Mouse (Mus musculus): Measurements from ENCODE around the gene Arpp21. TPM values are rescaled to one million over a fixed set of nuclear protein-coding genes. Genes with fewer than 3 reads are reported as not detected.

Arpp21 gene
- total RNA-seq, 1 experiment: 0.22 TPM

GRCm38 (mm10) chr9:112153972-112154371 lies 81.8 kb downstream of the Arpp21 start:
- H3K9me3 ChIP-seq (ENCODE audit: control insufficient read depth, insufficient read depth, low read depth, low read length): no peaks in the 10 kb centered on the region
- H3K9ac ChIP-seq (ENCODE audit: insufficient read depth, low read depth, low read length, poor library complexity, severe bottlenecking): no peak overlapping the region
- no peak for DNase-seq (ENCODE audit: low read depth, low spot score)
- TF ChIP-seq CHD2 (IDR thresholded peaks at IDR 0.05; ENCODE audit: low read depth, low read length) (no peak), HCFC1 (IDR thresholded peaks at IDR 0.05; ENCODE audit: borderline replicate concordance, insufficient read depth, low read length) (no peak), MAFK (IDR thresholded peaks at IDR 0.05; ENCODE audit: insufficient read depth, low read depth, low read length) (no peak), ZNF384 (IDR thresholded peaks at IDR 0.05; ENCODE audit: low read depth, low read length) (no peak), ZC3H11A (IDR thresholded peaks at IDR 0.05; ENCODE audit: borderline replicate concordance, low read depth, low read length) (no peak)
- H3K27ac ChIP-seq (ENCODE audit: insufficient read depth, low read depth, low read length, poor library complexity, severe bottlenecking): no peak overlapping the region
- in situ Hi-C loops (cut with MboI; ENCODE audit: low sequenced_read_pairs in 2 of 2, unreplicated experiment in 2 of 2): no loop called here
- no peaks in the 10 kb centered on the region for H3K36me3 ChIP-seq (ENCODE audit: control insufficient read depth, insufficient read depth, low read length, poor library complexity, severe bottlenecking)
- no peaks in the 10 kb centered on the region for H3K4me1 ChIP-seq (ENCODE audit: control insufficient read depth in 2 of 2, insufficient read depth in 2 of 2, low read length in 2 of 2, poor library complexity in 1 of 2)
- no peak overlapping the region for H3K4me3 ChIP-seq (ENCODE audit: insufficient read depth in 1 of 2, low read depth in 1 of 2, low read length in 2 of 2, poor library complexity in 1 of 2, severe bottlenecking in 1 of 2)

- in situ Hi-C loops (cut with MboI; ENCODE audit: low sequenced_read_pairs in 2 of 2, unreplicated experiment in 2 of 2): no loop called here
- no peak overlapping the region for H3K9ac ChIP-seq (ENCODE audit: insufficient read depth, low read depth, low read length, poor library complexity, severe bottlenecking)
- no peaks in the 10 kb centered on the region for H3K36me3 ChIP-seq (ENCODE audit: control insufficient read depth, insufficient read depth, low read length, poor library complexity, severe bottlenecking)
- TF ChIP-seq MAFK (IDR thresholded peaks at IDR 0.05; ENCODE audit: insufficient read depth, low read depth, low read length) (no peak), HCFC1 (IDR thresholded peaks at IDR 0.05; ENCODE audit: borderline replicate concordance, insufficient read depth, low read length) (no peak), ZC3H11A (IDR thresholded peaks at IDR 0.05; ENCODE audit: borderline replicate concordance, low read depth, low read length) (no peak), CHD2 (IDR thresholded peaks at IDR 0.05; ENCODE audit: low read depth, low read length) (no peak), ZNF384 (IDR thresholded peaks at IDR 0.05; ENCODE audit: low read depth, low read length) (no peak)
- H3K4me3 ChIP-seq (ENCODE audit: insufficient read depth in 1 of 2, low read depth in 1 of 2, low read length in 2 of 2, poor library complexity in 1 of 2, severe bottlenecking in 1 of 2): no peak overlapping the region
- H3K9me3 ChIP-seq (ENCODE audit: control insufficient read depth, insufficient read depth, low read depth, low read length): no peaks in the 10 kb centered on the region
- no peaks in the 10 kb centered on the region for H3K4me1 ChIP-seq (ENCODE audit: control insufficient read depth in 2 of 2, insufficient read depth in 2 of 2, low read length in 2 of 2, poor library complexity in 1 of 2)
- no peak overlapping the region for H3K27ac ChIP-seq (ENCODE audit: insufficient read depth, low read depth, low read length, poor library complexity, severe bottlenecking)
- no peak for DNase-seq (ENCODE audit: low read depth, low spot score)
These were observed 83.0 kb downstream of the Arpp21 start for GRCm38 (mm10) chr9:112152762-112153161.

GRCm38 (mm10) chr9:112151177-112151576 lies 84.6 kb downstream of the Arpp21 start:
- no peak for DNase-seq (ENCODE audit: low read depth, low spot score)
- in situ Hi-C loops (cut with MboI; ENCODE audit: low sequenced_read_pairs in 2 of 2, unreplicated experiment in 2 of 2): no loop called here
- Histone ChIP-seq H3K36me3 (ENCODE audit: control insufficient read depth, insufficient read depth, low read length, poor library complexity, severe bottlenecking) (no peaks in the 10 kb centered on the region), H3K9me3 (ENCODE audit: control insufficient read depth, insufficient read depth, low read depth, low read length) (no peaks in the 10 kb centered on the region), H3K4me1 (ENCODE audit: control insufficient read depth in 2 of 2, insufficient read depth in 2 of 2, low read length in 2 of 2, poor library complexity in 1 of 2) (no peaks in the 10 kb centered on the region), H3K27ac (ENCODE audit: insufficient read depth, low read depth, low read length, poor library complexity, severe bottlenecking) (no peak overlapping the region), H3K9ac (ENCODE audit: insufficient read depth, low read depth, low read length, poor library complexity, severe bottlenecking) (no peak overlapping the region), H3K4me3 (ENCODE audit: insufficient read depth in 1 of 2, low read depth in 1 of 2, low read length in 2 of 2, poor library complexity in 1 of 2, severe bottlenecking in 1 of 2) (no peak overlapping the region)
- TF ChIP-seq HCFC1 (IDR thresholded peaks at IDR 0.05; ENCODE audit: borderline replicate concordance, insufficient read depth, low read length) (no peak), ZNF384 (IDR thresholded peaks at IDR 0.05; ENCODE audit: low read depth, low read length) (no peak), ZC3H11A (IDR thresholded peaks at IDR 0.05; ENCODE audit: borderline replicate concordance, low read depth, low read length) (no peak), CHD2 (IDR thresholded peaks at IDR 0.05; ENCODE audit: low read depth, low read length) (no peak), MAFK (IDR thresholded peaks at IDR 0.05; ENCODE audit: insufficient read depth, low read depth, low read length) (no peak)

GRCm38 (mm10) chr9:112140658-112141057 lies 95.1 kb downstream of the Arpp21 start:
- Histone ChIP-seq H3K9me3 (ENCODE audit: control insufficient read depth, insufficient read depth, low read depth, low read length) (no peaks in the 10 kb centered on the region), H3K36me3 (ENCODE audit: control insufficient read depth, insufficient read depth, low read length, poor library complexity, severe bottlenecking) (no peaks in the 10 kb centered on the region), H3K9ac (ENCODE audit: insufficient read depth, low read depth, low read length, poor library complexity, severe bottlenecking) (no peak overlapping the region), H3K4me1 (ENCODE audit: control insufficient read depth in 2 of 2, insufficient read depth in 2 of 2, low read length in 2 of 2, poor library complexity in 1 of 2) (no peaks in the 10 kb centered on the region), H3K27ac (ENCODE audit: insufficient read depth, low read depth, low read length, poor library complexity, severe bottlenecking) (no peak overlapping the region), H3K4me3 (ENCODE audit: insufficient read depth in 1 of 2, low read depth in 1 of 2, low read length in 2 of 2, poor library complexity in 1 of 2, severe bottlenecking in 1 of 2) (no peak overlapping the region)
- TF ChIP-seq HCFC1 (IDR thresholded peaks at IDR 0.05; ENCODE audit: borderline replicate concordance, insufficient read depth, low read length) (no peak), ZNF384 (IDR thresholded peaks at IDR 0.05; ENCODE audit: low read depth, low read length) (no peak)
- DNase-seq (ENCODE audit: low read depth, low spot score): no peak
- in situ Hi-C loops (cut with MboI; ENCODE audit: low sequenced_read_pairs in 2 of 2, unreplicated experiment in 2 of 2): no loop called here

- in situ Hi-C loops (cut with MboI; ENCODE audit: low sequenced_read_pairs in 2 of 2, unreplicated experiment in 2 of 2): no loop called here
- H3K4me3 ChIP-seq (ENCODE audit: insufficient read depth in 1 of 2, low read depth in 1 of 2, low read length in 2 of 2, poor library complexity in 1 of 2, severe bottlenecking in 1 of 2): no peak overlapping the region
- H3K27ac ChIP-seq (ENCODE audit: insufficient read depth, low read depth, low read length, poor library complexity, severe bottlenecking): no peak overlapping the region
- TF ChIP-seq ZC3H11A (IDR thresholded peaks at IDR 0.05; ENCODE audit: borderline replicate concordance, low read depth, low read length): no peak
- TF ChIP-seq HCFC1 (IDR thresholded peaks at IDR 0.05; ENCODE audit: borderline replicate concordance, insufficient read depth, low read length): no peak
- TF ChIP-seq CHD2 (IDR thresholded peaks at IDR 0.05; ENCODE audit: low read depth, low read length): no peak
- TF ChIP-seq ZNF384 (IDR thresholded peaks at IDR 0.05; ENCODE audit: low read depth, low read length): no peak
- no peak for TF ChIP-seq MAFK (IDR thresholded peaks at IDR 0.05; ENCODE audit: insufficient read depth, low read depth, low read length)
- H3K9ac ChIP-seq (ENCODE audit: insufficient read depth, low read depth, low read length, poor library complexity, severe bottlenecking): no peak overlapping the region
- H3K4me1 ChIP-seq (ENCODE audit: control insufficient read depth in 2 of 2, insufficient read depth in 2 of 2, low read length in 2 of 2, poor library complexity in 1 of 2): no peaks in the 10 kb centered on the region
- no peak for DNase-seq (ENCODE audit: low read depth, low spot score)
- H3K36me3 ChIP-seq (ENCODE audit: control insufficient read depth, insufficient read depth, low read length, poor library complexity, severe bottlenecking): no peaks in the 10 kb centered on the region
- H3K9me3 ChIP-seq (ENCODE audit: control insufficient read depth, insufficient read depth, low read depth, low read length): no peaks in the 10 kb centered on the region
These were observed 97.9 kb downstream of the Arpp21 start for GRCm38 (mm10) chr9:112137820-112138219.
